Mouse (Mus musculus) cortical plate, adult 2 months (tissue): ENCODE measurements around the gene Cenpi. TPM values are rescaled to one million over a fixed set of nuclear protein-coding genes. Genes with fewer than 3 reads are reported as not detected.
A peak's percentile ranks its signal among the peaks of the same experiment; 100 is the strongest.

ENCODE experiments used
- H3K27ac ChIP-seq: fragments of 200-500 bp; 2 replicates; pipeline ENCODE4 v1.5.1; 2012; ENCODE audit warnings: low read length, control low read depth, inconsistent platforms; ENCODE audit not compliant: insufficient read depth
- H3K4me1 ChIP-seq: fragments of 200-500 bp; 2 replicates; pipeline ENCODE4 v1.6.1; 2011; ENCODE audit warnings: low read length; ENCODE audit not compliant: control insufficient read depth, insufficient read depth
- H3K4me3 ChIP-seq: fragments of 200-500 bp; 2 replicates; pipeline ENCODE4 v1.5.1; 2011; ENCODE audit warnings: mild to moderate bottlenecking, low read length, control low read depth; ENCODE audit not compliant: insufficient read depth
- CTCF ChIP-seq: fragments of 200-500 bp; IDR thresholded peaks from 2 replicates; pipeline ENCODE4 v1.5.1; 2011; ENCODE audit warnings: mild to moderate bottlenecking, control low read depth, low read length; ENCODE audit not compliant: insufficient read depth; ENCODE audit errors: extremely low read depth
- POLR2A ChIP-seq: fragments of 200-500 bp; IDR thresholded peaks from 2 replicates; pipeline ENCODE4 v1.6.1; 2011; ENCODE audit warnings: mild to moderate bottlenecking, low read length, control low read depth; ENCODE audit not compliant: insufficient read depth; ENCODE audit errors: extremely low read depth
- polyA plus RNA-seq: library from polyadenylated mRNA; depleted of rRNA; stranded (reverse); fragments of >200 nt; gene quantifications from 2 replicates; pipeline ENCODE4 v1.2.3, GENCODE M21; 2012; rRNA removed

The Cenpi gene
- polyA plus RNA-seq: 0.44 and 0.48 TPM in 2 replicates

DNA sequence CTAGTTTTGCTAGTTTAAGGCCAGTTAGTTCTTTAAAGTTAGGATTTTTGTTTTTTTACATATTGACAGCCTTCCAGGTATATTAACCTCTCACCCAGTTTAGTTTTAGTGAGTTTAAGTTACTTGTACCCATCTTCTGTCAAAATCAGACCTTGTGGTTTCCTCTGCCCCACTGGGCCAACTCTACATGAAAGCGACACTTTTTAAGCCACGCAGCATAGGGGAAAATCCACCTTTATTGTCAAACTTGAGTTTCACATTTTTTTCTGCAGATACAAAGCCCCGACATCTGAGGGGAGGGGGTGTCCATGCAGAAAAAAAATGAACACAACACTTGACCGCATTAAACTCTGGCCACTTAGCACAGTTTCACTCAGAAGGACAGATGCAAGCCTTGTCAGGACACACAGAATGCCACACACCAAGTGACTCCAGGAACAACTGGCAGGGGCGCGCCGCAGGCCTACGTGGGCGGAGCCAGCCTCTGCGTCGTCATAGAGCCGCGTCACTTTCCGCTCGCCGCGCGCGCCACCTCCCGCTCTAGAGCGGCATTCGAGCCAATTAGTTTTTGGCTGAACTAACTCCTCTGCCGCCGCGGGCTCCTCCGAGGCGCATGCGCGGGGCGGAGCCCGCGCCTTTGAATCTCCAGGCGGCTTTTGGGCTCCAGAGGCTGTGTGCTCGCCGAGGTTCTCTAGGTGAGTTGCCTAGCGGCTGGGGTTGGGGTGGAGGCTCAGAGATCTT, at the start of gene Cenpi:
Gene Cenpi (plus strand): TSS at position 551 of the 741 bp plus-strand sequence.
- H3K27ac ChIP-seq: no peak within 1 kb of the TSS
- H3K4me3 ChIP-seq: peak within 1 kb of the TSS; percentile 48
- TF ChIP-seq POLR2A (peak; percentile 69; the same call in 1 of the 2 replicates), CTCF (no peak)

DNA sequence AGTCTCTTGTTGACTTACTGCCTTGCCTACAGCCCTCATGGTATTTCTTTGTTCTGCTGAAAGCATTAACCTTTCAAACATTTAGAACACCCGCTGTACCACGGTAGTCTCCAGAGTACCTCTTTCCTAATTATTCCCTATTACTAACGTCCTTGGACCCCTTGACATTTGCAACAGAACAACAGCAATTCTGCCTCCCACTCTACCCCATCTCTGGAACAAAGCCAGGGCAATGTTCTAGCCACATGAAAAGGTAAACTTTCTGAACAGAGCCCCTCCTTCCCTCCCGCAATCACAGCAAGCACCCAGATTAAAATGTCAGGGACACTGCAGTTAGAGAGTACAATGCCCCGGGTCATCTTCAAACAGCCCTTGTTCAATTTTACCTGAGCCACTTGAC, 46.7 kb upstream of the Cenpi start:
- no peak overlapping the region for H3K27ac ChIP-seq
- no peaks in the 10 kb centered on the region for H3K4me1 ChIP-seq
- H3K4me3 ChIP-seq: no peak overlapping the region
- no peak for TF ChIP-seq POLR2A
- no peak for TF ChIP-seq CTCF

More for the DNA sequence above, at the start of gene Cenpi:
- H3K4me1 ChIP-seq: no peaks in the 10 kb centered on the region

- TF ChIP-seq POLR2A (no peak), CTCF (no peak)
- no peaks in the 10 kb centered on the region for H3K4me1 ChIP-seq
- no peak overlapping the region for H3K4me3 ChIP-seq
- no peak overlapping the region for H3K27ac ChIP-seq
These were observed 45.8 kb upstream of the Cenpi start for GRCm38 (mm10) chrX:134262129-134262528.

DNA sequence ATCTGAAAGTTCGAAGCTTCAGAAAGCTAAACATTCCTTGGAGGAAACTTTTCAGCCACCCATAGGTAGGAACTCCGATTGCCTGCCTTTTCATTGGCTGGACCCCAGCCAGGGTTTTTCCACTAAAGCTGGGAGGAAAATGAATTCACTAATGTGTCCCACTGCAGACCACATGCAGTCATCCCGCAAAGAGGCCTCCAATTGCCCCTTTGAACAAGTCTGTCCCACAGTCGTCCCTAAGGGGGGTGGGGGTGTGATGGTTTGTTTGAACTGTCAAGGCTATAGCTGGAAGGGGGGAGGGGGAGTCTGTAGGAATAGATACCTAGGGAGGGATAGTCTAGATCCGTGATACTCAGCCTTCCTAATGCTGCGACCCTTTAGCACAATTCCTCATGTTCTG, 32.2 kb upstream of the Cenpi start:
- no peak for TF ChIP-seq POLR2A
- no peak for TF ChIP-seq CTCF
- H3K27ac ChIP-seq: no peak overlapping the region

DNA sequence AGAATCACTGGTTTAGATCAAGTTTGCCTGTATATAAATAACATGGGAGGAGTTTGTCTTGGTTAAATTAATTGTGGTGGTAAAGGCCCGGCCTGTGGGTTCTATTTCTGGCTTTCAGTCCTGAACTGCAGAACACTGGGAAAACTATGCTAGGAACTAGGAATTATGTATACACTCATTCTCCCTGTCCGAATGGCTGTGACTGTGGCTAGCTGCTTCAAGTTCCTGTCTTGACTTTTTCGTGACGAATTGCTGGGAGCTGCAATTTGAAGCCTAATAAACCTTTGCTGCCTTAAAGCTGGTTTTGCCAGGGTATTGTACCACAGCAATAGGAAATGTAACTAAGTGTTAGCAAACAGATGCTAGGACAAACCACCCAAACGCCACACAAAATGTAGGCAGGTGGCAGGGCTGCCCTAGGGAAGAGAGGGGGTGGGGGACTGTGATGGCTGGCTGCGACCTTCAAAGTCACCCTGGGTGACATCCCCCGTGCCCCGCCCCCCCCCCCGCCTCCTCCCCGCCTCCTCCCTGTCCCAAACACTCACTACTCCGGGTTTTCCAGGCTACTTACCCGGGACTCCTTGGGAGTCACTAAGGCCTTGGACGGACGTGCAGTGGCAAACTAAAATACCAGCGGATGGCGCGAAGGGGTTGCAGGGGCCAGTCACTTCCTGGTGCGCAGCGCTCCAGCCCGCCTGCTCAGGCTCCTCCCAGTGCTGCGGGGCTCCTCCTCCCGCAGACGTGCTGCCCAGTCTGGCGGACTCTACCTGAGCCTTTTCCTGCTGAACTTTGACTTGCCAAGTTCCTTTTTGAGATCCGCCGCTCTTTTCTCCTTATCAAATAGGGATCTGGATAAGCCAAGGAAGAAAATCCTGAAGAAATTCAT, 31.4 kb upstream of the Cenpi start, which contains the start of gene Trmt2b:
Gene Trmt2b (minus strand): TSS at position 710 of the 886 bp plus-strand sequence.
- Histone ChIP-seq H3K4me1 (no peaks in the 10 kb centered on the region), H3K4me3 (peak within 1 kb of the TSS; percentile 79), H3K27ac (no peak within 1 kb of the TSS)
- TF ChIP-seq CTCF (no peak), POLR2A (no peak)

More for the DNA sequence above, 32.2 kb upstream of the Cenpi start:
- H3K4me3 ChIP-seq: no peak overlapping the region; the same call in 1 of the 2 replicates
- no peaks in the 10 kb centered on the region for H3K4me1 ChIP-seq

DNA sequence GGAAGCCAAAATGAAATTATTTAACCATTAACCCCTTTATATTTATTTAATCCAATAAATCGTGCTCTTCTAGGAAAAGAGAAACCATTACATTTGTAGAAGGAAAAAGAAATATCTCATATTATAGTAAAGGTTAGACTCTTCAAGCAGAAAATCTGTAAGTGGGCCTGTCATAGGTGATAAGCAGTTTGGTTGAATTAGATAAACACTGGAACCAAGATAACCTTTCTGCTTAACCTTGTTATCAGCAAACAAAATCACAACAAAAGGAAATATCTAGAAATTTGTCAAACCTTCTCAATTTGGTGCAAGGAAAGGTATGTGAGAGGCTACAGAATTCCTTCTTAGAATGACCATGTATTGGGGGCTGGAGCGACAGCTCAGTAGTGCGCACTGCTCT, 27.4 kb upstream of the Cenpi start:
- Histone ChIP-seq H3K4me3 (no peak overlapping the region), H3K27ac (no peak overlapping the region), H3K4me1 (no peaks in the 10 kb centered on the region)
- TF ChIP-seq CTCF (no peak), POLR2A (no peak)

DNA sequence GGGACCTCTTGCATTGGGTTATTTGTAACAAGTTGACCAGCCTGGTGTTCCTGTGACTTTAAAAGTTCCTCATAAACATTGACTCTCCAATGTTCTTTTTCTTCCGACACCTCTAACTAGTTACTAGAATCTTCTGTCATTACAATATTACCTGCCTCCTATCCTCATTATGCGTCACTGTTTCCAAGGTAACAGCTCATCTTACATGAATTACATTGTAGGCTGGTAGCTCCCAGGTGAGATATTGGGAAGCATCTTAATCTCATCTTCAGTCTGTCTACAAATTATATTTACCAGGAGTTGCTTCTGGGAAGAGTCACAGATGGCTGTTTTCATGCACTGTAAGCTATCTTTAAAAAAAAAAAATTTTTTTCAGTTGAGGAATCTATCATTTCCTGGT, 22.8 kb upstream of the Cenpi start:
- TF ChIP-seq CTCF (no peak), POLR2A (no peak)
- Histone ChIP-seq H3K4me1 (no peaks in the 10 kb centered on the region), H3K4me3 (no peak overlapping the region), H3K27ac (no peak overlapping the region)

DNA sequence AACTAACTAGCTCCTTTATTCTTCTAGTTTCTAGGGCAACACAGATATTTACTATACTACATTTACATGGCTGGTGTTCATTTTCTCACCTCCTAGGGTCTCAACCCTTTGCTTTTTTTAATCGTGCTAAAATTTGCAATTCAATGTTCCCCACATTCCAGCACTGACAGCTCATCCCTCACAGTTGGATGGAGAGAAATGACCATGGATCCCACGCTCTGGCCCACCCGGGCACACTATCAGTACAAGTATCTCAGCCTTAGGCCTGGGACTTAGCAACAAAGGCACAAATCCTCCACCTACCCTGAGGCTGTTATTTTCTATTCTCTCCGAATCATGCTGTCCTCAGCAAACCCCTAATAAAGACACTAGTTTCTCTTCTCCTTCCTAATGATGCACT, 22.1 kb upstream of the Cenpi start:
- no peak for TF ChIP-seq POLR2A
- no peak for TF ChIP-seq CTCF
- Histone ChIP-seq H3K4me1 (no peaks in the 10 kb centered on the region), H3K4me3 (no peak overlapping the region), H3K27ac (no peak overlapping the region)

DNA sequence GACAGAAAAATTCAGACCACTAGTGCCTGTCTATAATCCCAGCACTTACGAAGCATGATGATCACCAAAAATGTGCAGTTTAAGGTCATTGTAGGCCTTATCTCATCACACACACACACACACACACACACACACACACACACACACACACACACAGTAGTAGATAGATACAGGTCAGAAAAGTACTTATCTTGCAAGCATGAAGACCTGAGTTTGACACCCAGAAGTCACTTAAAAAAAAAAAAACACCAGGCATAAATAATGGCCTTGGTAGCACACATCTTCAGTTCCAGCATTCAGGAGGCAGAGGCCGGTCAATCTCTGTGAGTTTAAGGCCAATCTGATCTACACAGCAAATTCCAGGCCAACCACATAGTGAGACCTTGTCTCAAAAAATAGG, 20.6 kb upstream of the Cenpi start:
- H3K27ac ChIP-seq: no peak overlapping the region
- no peaks in the 10 kb centered on the region for H3K4me1 ChIP-seq
- TF ChIP-seq CTCF (no peak), POLR2A (no peak)
- H3K4me3 ChIP-seq: no peak overlapping the region
